Mouse (Mus musculus) cerebellum, adult 2 months (tissue): ENCODE measurements around the gene Picalm.

Source experiments
- CTCF ChIP-seq: fragments of 200-500 bp; IDR thresholded peaks from 2 replicates; pipeline ENCODE4 v1.5.1; 2011; ENCODE audit warnings: low read depth, mild to moderate bottlenecking, control low read depth, low read length, moderate library complexity, borderline replicate concordance; ENCODE audit not compliant: insufficient read depth
- POLR2A ChIP-seq: fragments of 200-500 bp; IDR thresholded peaks from 2 replicates; pipeline ENCODE4 v1.6.1; 2011; ENCODE audit warnings: low read length, control low read depth, borderline replicate concordance; ENCODE audit not compliant: insufficient read depth

DNA sequence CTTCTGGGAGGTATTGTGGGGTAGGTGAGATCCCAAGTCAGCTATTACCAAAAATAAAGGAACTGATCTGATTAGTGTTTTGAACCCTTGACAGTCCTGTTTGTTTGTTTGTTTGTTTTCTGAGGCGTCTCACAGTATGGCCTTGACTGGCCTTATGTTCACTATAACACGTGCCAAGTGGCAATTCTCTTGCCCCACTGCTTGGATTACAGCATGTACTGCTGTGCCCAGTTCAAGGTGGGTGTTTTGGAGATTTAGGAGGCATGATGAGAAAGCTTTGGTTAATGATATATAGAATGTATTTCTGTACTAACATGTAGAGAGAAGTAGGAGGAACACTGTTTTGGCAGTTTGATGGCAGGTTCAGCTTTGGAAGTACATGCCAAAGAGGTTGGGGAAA is 28.0 kb downstream of the Picalm start:
- TF ChIP-seq CTCF: no peak
- TF ChIP-seq POLR2A: no peak
